Comparison of ENCODE assay signal across 28 mouse cellular contexts in genomic region chr6:49322986-49323385, GRCm38 (mm10). TPM values are rescaled to one million over a fixed set of nuclear protein-coding genes. Genes with fewer than 3 reads are reported as not detected.
DNase-seq lines count a peak whose midpoint lies in the region; ATAC-seq and TF ChIP-seq lines count a peak whose summit lies in the region.
"Had no signal": no experiment of that assay in that cellular context is flagged by ENCODE, and none has a peak within 500 bp of the region (broad histone marks: within the 10 kb centered on the region; RNA-seq: fewer than 3 reads in every experiment).

No protein-coding gene starts in this region.

- ATAC-seq in stomach, embryonic 15.5 days (ENCODE audit: insufficient read depth, low FRiP score, low read depth) = no peak
- ATAC-seq in stomach, postnatal 0 days (ENCODE audit: low FRiP score, low TSS enrichment) = no peak
- ATAC-seq: forebrain, embryonic 14.5 days; hindbrain, embryonic 16.5 days; intestine, embryonic 15.5 days; midbrain, embryonic 15.5 days; Patski had no signal

- WGBS in stomach, embryonic 15.5 days = 26% methylated on average over 2 of the region's 2 CpGs
- WGBS in stomach, postnatal 0 days = 29% methylated on average over 2 of the region's 2 CpGs
- WGBS in midbrain, embryonic 10.5 days = 60% methylated on average over 2 of the region's 2 CpGs

- 0 out of 2 replicates have a peak, but pooled peaks cover 8% of the 10 kb centered on the region for H3K4me1 ChIP-seq in stomach, embryonic 15.5 days
- H3K4me1 ChIP-seq in stomach, postnatal 0 days (replicated peaks; ENCODE audit: control insufficient read depth, insufficient read depth) = no peaks in the 10 kb centered on the region
- peaks cover 19% of the 10 kb centered on the region for H3K4me1 ChIP-seq in midbrain, embryonic 10.5 days

- no peak overlapping the region for H3K4me2 ChIP-seq in stomach, embryonic 15.5 days
- H3K4me2 ChIP-seq in stomach, postnatal 0 days (replicated peaks; ENCODE audit: low read depth) = no peak overlapping the region
- H3K4me2 ChIP-seq: heart, embryonic 13.5 days; intestine, embryonic 15.5 days; limb, embryonic 13.5 days; liver, embryonic 13.5 days; midbrain, embryonic 15.5 days had no signal

- no peaks in the 10 kb centered on the region for H3K27me3 ChIP-seq in stomach, embryonic 15.5 days (replicated peaks)
- H3K27me3 ChIP-seq in stomach, postnatal 0 days (ENCODE audit: control insufficient read depth, insufficient read depth, low read length) = no peaks in the 10 kb centered on the region
- no peaks in the 10 kb centered on the region for H3K27me3 ChIP-seq in midbrain, embryonic 10.5 days (ENCODE audit: low read depth, poor library complexity, severe bottlenecking)
- H3K27me3 ChIP-seq: heart, embryonic 13.5 days; intestine, embryonic 15.5 days; limb, embryonic 13.5 days; liver, embryonic 13.5 days; midbrain, embryonic 15.5 days; Patski had no signal

- H3K36me3 ChIP-seq in stomach, embryonic 15.5 days = no peaks in the 10 kb centered on the region
- H3K36me3 ChIP-seq in stomach, postnatal 0 days (ENCODE audit: control insufficient read depth, insufficient read depth, low read length) = no peaks in the 10 kb centered on the region
- no peaks in the 10 kb centered on the region for H3K36me3 ChIP-seq in midbrain, embryonic 10.5 days
- H3K36me3 ChIP-seq: G1E; heart, embryonic 13.5 days; intestine, embryonic 15.5 days; limb, embryonic 13.5 days; liver, embryonic 13.5 days; midbrain, embryonic 15.5 days had no signal

- TF ChIP-seq CTCF in stomach, postnatal 0 days (IDR thresholded peaks at IDR 0.05; ENCODE audit: low read depth) = no peak

- TF ChIP-seq EP300 in stomach, postnatal 0 days (optimal IDR thresholded peaks at IDR 0.05) = no peak

- no peaks in the 10 kb centered on the region for H3K9me3 ChIP-seq in stomach, embryonic 15.5 days
- H3K9me3 ChIP-seq in stomach, postnatal 0 days (ENCODE audit: control insufficient read depth, low read length) = no peaks in the 10 kb centered on the region
- H3K9me3 ChIP-seq in midbrain, embryonic 10.5 days (replicated peaks) = no peaks in the 10 kb centered on the region
- H3K9me3 ChIP-seq: G1E; heart, embryonic 13.5 days; intestine, embryonic 15.5 days; limb, embryonic 13.5 days; liver, embryonic 13.5 days; midbrain, embryonic 15.5 days had no signal

- DNase-seq in adrenal gland, postnatal 36 days = peak; percentile 9 to 13
- no peak for DNase-seq in adrenal gland, postnatal 10 days
- no peak for DNase-seq in stomach, postnatal 0 days (ENCODE audit: low spot score)
- DNase-seq in CD4-positive helper T cell, adult 2 months (ENCODE audit: low read depth, low spot score) = peak; percentile 13
- DNase-seq in midbrain, embryonic 10.5 days (ENCODE audit: low spot score) = no peak
- DNase-seq in liver = no peak
- DNase-seq: cerebellum, adult 2 months; cerebellum, postnatal 14 days; gastrocnemius, postnatal 25 days; heart, adult 18-20 months; heart, postnatal 10 days; kidney, adult 8-10 months; kidney, postnatal 4 days; liver, embryonic 13.5 days; lung, postnatal 14 days; spleen, adult 18-20 months; thymus, postnatal 4 days had no signal

- peak overlapping the region; percentile 37; the same call in 1 of the 2 replicates for H3K27ac ChIP-seq in stomach, embryonic 15.5 days
- no peak overlapping the region for H3K27ac ChIP-seq in stomach, postnatal 0 days (replicated peaks)
- no peak overlapping the region for H3K27ac ChIP-seq in midbrain, embryonic 10.5 days (replicated peaks)
- H3K27ac ChIP-seq: heart, embryonic 13.5 days; intestine, embryonic 15.5 days; kidney, postnatal 0 days; liver, embryonic 13.5 days; midbrain, embryonic 15.5 days had no signal

- no peak overlapping the region for H3K4me3 ChIP-seq in stomach, embryonic 15.5 days (replicated peaks)
- no peak overlapping the region for H3K4me3 ChIP-seq in stomach, postnatal 0 days (ENCODE audit: low read depth, low read length)
- no peak overlapping the region for H3K4me3 ChIP-seq in midbrain, embryonic 10.5 days
- H3K4me3 ChIP-seq: heart, embryonic 13.5 days; intestine, embryonic 15.5 days; limb, embryonic 13.5 days; liver, embryonic 13.5 days; midbrain, embryonic 15.5 days had no signal

- H3K9ac ChIP-seq in stomach, embryonic 15.5 days = no peak overlapping the region
- no peak overlapping the region for H3K9ac ChIP-seq in stomach, postnatal 0 days (ENCODE audit: low read length)
- H3K9ac ChIP-seq: heart, embryonic 13.5 days; intestine, embryonic 15.5 days; limb, embryonic 13.5 days; liver, embryonic 13.5 days; midbrain, embryonic 15.5 days had no signal

RNA-seq across cellular contexts. Expression of gene Ccdc126, which starts 3.9 kb away (rescaled TPM):
- 10 to 100 TPM; 16.1 to 17.4 TPM for total RNA-seq in adrenal gland, postnatal 36 days (2021)
- 1 to 10 TPM; 7.2 to 8.9 TPM for total RNA-seq in adrenal gland, postnatal 10 days (2021)
- polyA plus RNA-seq in stomach, embryonic 15.5 days (2015; fragmentation: Nextera tagmentation; extraction: Ambion mirVana) = 12.4 and 13.1 TPM in 2 replicates
- 7.4 and 8.4 TPM in 2 replicates for polyA plus RNA-seq in stomach, postnatal 0 days (2015; fragmentation: Nextera tagmentation; extraction: Ambion mirVana)
- polyA plus RNA-seq in midbrain, embryonic 10.5 days (2016; fragmentation: Nextera tagmentation; extraction: Ambion mirVana) = 4.7 and 5.6 TPM in 2 replicates

RNA-seq across cellular contexts. Expression of gene Fam221a, which starts 44.6 kb away (rescaled TPM):
- total RNA-seq in adrenal gland, postnatal 36 days (2021) = 1 to 10 TPM; 1.9 to 2.5 TPM
- 1 to 10 TPM; 2.3 to 3.8 TPM for total RNA-seq in adrenal gland, postnatal 10 days (2021)
- 7.8 TPM in 2 replicates for polyA plus RNA-seq in stomach, embryonic 15.5 days (2015; fragmentation: Nextera tagmentation; extraction: Ambion mirVana)
- 4.4 and 4.7 TPM in 2 replicates for polyA plus RNA-seq in stomach, postnatal 0 days (2015; fragmentation: Nextera tagmentation; extraction: Ambion mirVana)
- polyA plus RNA-seq in midbrain, embryonic 10.5 days (2016; fragmentation: Nextera tagmentation; extraction: Ambion mirVana) = 5.8 and 6.1 TPM in 2 replicates
- total RNA-seq: gastrocnemius, adult 18-20 months had no signal

RNA-seq across cellular contexts. Expression of gene Tra2a, which starts 59.2 kb away (rescaled TPM):
- total RNA-seq in adrenal gland, postnatal 36 days (2021) = 100 to 1,000 TPM in 1 of 2 experiments, 10 to 100 TPM in 1; 53.4 to 103 TPM
- 10 to 100 TPM; 47.8 to 51.1 TPM for total RNA-seq in adrenal gland, postnatal 10 days (2021)
- polyA plus RNA-seq in stomach, embryonic 15.5 days (2015; fragmentation: Nextera tagmentation; extraction: Ambion mirVana) = 92.7 and 95.4 TPM in 2 replicates
- 34.6 and 35.4 TPM in 2 replicates for polyA plus RNA-seq in stomach, postnatal 0 days (2015; fragmentation: Nextera tagmentation; extraction: Ambion mirVana)
- 121 and 126 TPM in 2 replicates for polyA plus RNA-seq in midbrain, embryonic 10.5 days (2016; fragmentation: Nextera tagmentation; extraction: Ambion mirVana)

Comparison
In these comparisons a context has a peak if more than half of its experiments do, and no peak if none do; other contexts are left out.
1. DNase-seq: peak in adrenal gland, postnatal 36 days (2 of 2) and CD4-positive helper T cell, adult 2 months (single experiment); none in adrenal gland, postnatal 10 days (single experiment), stomach, postnatal 0 days (single experiment), midbrain, embryonic 10.5 days (single experiment) and liver (single experiment).